Mouse (Mus musculus): ENCODE data around the gene Rasa4.
"Not testable (repeated sequence)": the region's sequence is repeated elsewhere in the genome, so short reads cannot be mapped to it uniquely, and the experiment has no call there.

Gene Rasa4

GRCm38 (mm10) chr5:136066404-136067148 is 17.1 kb upstream of the Rasa4 start:
- not testable (repeated sequence) for DNase-seq (ENCODE audit: low read depth, low spot score)

GRCm38 (mm10) chr5:136069411-136069810 is 14.3 kb upstream of the Rasa4 start:
- no peak for DNase-seq (ENCODE audit: low read depth, low spot score)

GRCm38 (mm10) chr5:136073051-136073450 is 10.7 kb upstream of the Rasa4 start:
- DNase-seq (ENCODE audit: low read depth, low spot score) = no peak

GRCm38 (mm10) chr5:136073526-136073925 is 10.2 kb upstream of the Rasa4 start:
- no peak for DNase-seq (ENCODE audit: low read depth, low spot score)

- no peak for DNase-seq (ENCODE audit: low read depth, low spot score)
Measured at GRCm38 (mm10) chr5:136075076-136075475, 8.6 kb upstream of the Rasa4 start.

- DNase-seq (ENCODE audit: low read depth, low spot score) = no peak
Measured at GRCm38 (mm10) chr5:136076284-136076683, 7.4 kb upstream of the Rasa4 start.

- DNase-seq (ENCODE audit: low read depth, low spot score) = no peak
Measured at GRCm38 (mm10) chr5:136077001-136077550, 6.6 kb upstream of the Rasa4 start.

- no peak for DNase-seq (ENCODE audit: low read depth, low spot score)
Measured at GRCm38 (mm10) chr5:136078136-136078535, 5.6 kb upstream of the Rasa4 start.

- DNase-seq (ENCODE audit: low read depth, low spot score) = no peak
Measured at GRCm38 (mm10) chr5:136082345-136082744, 1.4 kb upstream of the Rasa4 start.

- no peak for DNase-seq (ENCODE audit: low read depth, low spot score)
Measured at GRCm38 (mm10) chr5:136084144-136084881, 597 bp downstream of the Rasa4 start.

- DNase-seq (ENCODE audit: low read depth, low spot score) = peak; percentile 79
Measured at GRCm38 (mm10) chr5:136084891-136085651, 1.4 kb downstream of the Rasa4 start.

- DNase-seq (ENCODE audit: low read depth, low spot score) = peak; percentile 72
Measured at GRCm38 (mm10) chr5:136086290-136086689, 2.6 kb downstream of the Rasa4 start.

GRCm38 (mm10) chr5:136088821-136089575 is 5.3 kb downstream of the Rasa4 start:
- DNase-seq (ENCODE audit: low read depth, low spot score) = no peak

- DNase-seq (ENCODE audit: low read depth, low spot score) = peak; percentile 79
Measured at GRCm38 (mm10) chr5:136091927-136092326, 8.2 kb downstream of the Rasa4 start.

- DNase-seq (ENCODE audit: low read depth, low spot score) = no peak
Measured at GRCm38 (mm10) chr5:136094249-136095010, 10.7 kb downstream of the Rasa4 start.

GRCm38 (mm10) chr5:136095089-136095488 is 11.4 kb downstream of the Rasa4 start:
- no peak for DNase-seq (ENCODE audit: low read depth, low spot score)

- DNase-seq (ENCODE audit: low read depth, low spot score) = no peak
Measured at GRCm38 (mm10) chr5:136098536-136098935, 14.8 kb downstream of the Rasa4 start.

GRCm38 (mm10) chr5:136102099-136102820 is 18.5 kb downstream of the Rasa4 start:
- peak; percentile 42 for DNase-seq (ENCODE audit: low read depth, low spot score)

GRCm38 (mm10) chr5:136104511-136104910 is 20.8 kb downstream of the Rasa4 start:
- DNase-seq (ENCODE audit: low read depth, low spot score) = no peak

- no peak for DNase-seq (ENCODE audit: low read depth, low spot score)
Measured at GRCm38 (mm10) chr5:136108486-136108885, 24.8 kb downstream of the Rasa4 start.

Data from skeletal muscle tissue, adult 2 months (tissue).